Mouse (Mus musculus): Measurements from ENCODE around the gene C130050O18Rik. TPM values are rescaled to one million over a fixed set of nuclear protein-coding genes. Genes with fewer than 3 reads are reported as not detected.

The C130050O18Rik gene
- total and polyA plus RNA-seq, 2 experiments from 2014 or later, result 0.31 to 1.7 TPM

- DNase-seq (ENCODE audit: low spot score), result no peak
- Histone ChIP-seq H3K9ac (replicated peaks; ENCODE audit: low read depth, low read length) (no peak overlapping the region), H3K4me2 (ENCODE audit: low read depth, low read length) (no peak overlapping the region), H3K27me3 (ENCODE audit: control insufficient read depth, insufficient read depth, low read length) (no peaks in the 10 kb centered on the region), H3K27ac (ENCODE audit: low read depth) (no peak overlapping the region), H3K4me1 (ENCODE audit: control insufficient read depth, insufficient read depth) (peaks cover 6% of the 10 kb centered on the region; the same call in 1 of the 2 replicates), H3K36me3 (replicated peaks; ENCODE audit: control insufficient read depth, insufficient read depth, low read length) (no peaks in the 10 kb centered on the region), H3K4me3 (ENCODE audit: low read depth, low read length) (no peak overlapping the region), H3K9me3 (replicated peaks; ENCODE audit: control insufficient read depth, low read length) (no peaks in the 10 kb centered on the region)
- no peak for TF ChIP-seq EP300 (IDR thresholded peaks at IDR 0.05; ENCODE audit: low read depth)
- no peak for TF ChIP-seq CTCF (IDR thresholded peaks at IDR 0.05; ENCODE audit: low read depth)
- 49% methylated on average over 6 of the region's 6 CpGs for WGBS
- ATAC-seq (ENCODE audit: insufficient read depth, low read depth), result no peak
These were observed 42.9 kb downstream of the C130050O18Rik start for GRCm38 (mm10) chr5:139448025-139448424.

- 40% methylated on average over 5 of the region's 5 CpGs for WGBS
- Histone ChIP-seq H3K27ac (ENCODE audit: low read depth) (no peak overlapping the region), H3K4me1 (ENCODE audit: control insufficient read depth, insufficient read depth) (peaks cover 6% of the 10 kb centered on the region; the same call in 1 of the 2 replicates), H3K9me3 (replicated peaks; ENCODE audit: control insufficient read depth, low read length) (no peaks in the 10 kb centered on the region), H3K9ac (replicated peaks; ENCODE audit: low read depth, low read length) (no peak overlapping the region; the same call in 1 of the 2 replicates), H3K4me3 (ENCODE audit: low read depth, low read length) (no peak overlapping the region), H3K36me3 (replicated peaks; ENCODE audit: control insufficient read depth, insufficient read depth, low read length) (no peaks in the 10 kb centered on the region), H3K4me2 (ENCODE audit: low read depth, low read length) (no peak overlapping the region), H3K27me3 (ENCODE audit: control insufficient read depth, insufficient read depth, low read length) (no peaks in the 10 kb centered on the region)
- TF ChIP-seq EP300 (IDR thresholded peaks at IDR 0.05; ENCODE audit: low read depth) (no peak), CTCF (IDR thresholded peaks at IDR 0.05; ENCODE audit: low read depth) (no peak)
- peak; percentile 49; the same call in 1 of the 2 replicates for ATAC-seq (ENCODE audit: insufficient read depth, low read depth)
- DNase-seq (ENCODE audit: low spot score), result no peak
These were observed 44.2 kb downstream of the C130050O18Rik start for GRCm38 (mm10) chr5:139449161-139449791.

GRCm38 (mm10) chr5:139449926-139450325, 44.8 kb downstream of the C130050O18Rik start:
- TF ChIP-seq CTCF (IDR thresholded peaks at IDR 0.05; ENCODE audit: low read depth), result no peak
- TF ChIP-seq EP300 (IDR thresholded peaks at IDR 0.05; ENCODE audit: low read depth), result no peak
- no peak overlapping the region; the same call in 1 of the 2 replicates for H3K9ac ChIP-seq (replicated peaks; ENCODE audit: low read depth, low read length)
- no peaks in the 10 kb centered on the region for H3K9me3 ChIP-seq (replicated peaks; ENCODE audit: control insufficient read depth, low read length)
- no peaks in the 10 kb centered on the region for H3K36me3 ChIP-seq (replicated peaks; ENCODE audit: control insufficient read depth, insufficient read depth, low read length)
- no peak overlapping the region for H3K4me3 ChIP-seq (ENCODE audit: low read depth, low read length)
- 36% methylated on average over 4 of the region's 4 CpGs for WGBS
- DNase-seq (ENCODE audit: low spot score) (no peak), ATAC-seq (ENCODE audit: insufficient read depth, low read depth) (no peak)
- no peaks in the 10 kb centered on the region for H3K27me3 ChIP-seq (ENCODE audit: control insufficient read depth, insufficient read depth, low read length)
- H3K27ac ChIP-seq (ENCODE audit: low read depth), result 0 out of 2 replicates have a peak overlapping the region, but pooled peaks have one; percentile 31
- H3K4me2 ChIP-seq (ENCODE audit: low read depth, low read length), result no peak overlapping the region
- H3K4me1 ChIP-seq (ENCODE audit: control insufficient read depth, insufficient read depth), result peaks cover 6% of the 10 kb centered on the region; the same call in 1 of the 2 replicates

DNA sequence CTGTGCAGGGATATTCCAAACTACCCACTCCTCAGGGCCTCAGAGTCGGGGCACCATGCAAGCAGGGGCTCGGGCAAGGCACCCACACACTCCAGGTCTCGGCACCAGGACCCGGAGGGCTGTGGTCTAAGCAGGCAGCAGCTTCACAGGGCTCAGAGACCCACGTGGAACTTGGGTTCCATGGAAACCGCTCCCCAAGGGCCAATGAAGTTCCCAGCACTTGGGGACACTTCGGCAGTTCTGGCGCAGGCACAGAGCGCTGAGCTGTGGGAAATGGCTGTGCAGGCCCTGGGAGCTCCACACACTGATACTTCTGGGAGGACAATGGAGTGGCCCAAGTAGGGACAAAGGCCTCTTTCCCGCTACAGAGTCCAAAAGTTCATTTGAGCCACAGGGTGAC, 48.0 kb downstream of the C130050O18Rik start:
- Histone ChIP-seq H3K4me3 (ENCODE audit: low read depth, low read length) (no peak overlapping the region), H3K9ac (replicated peaks; ENCODE audit: low read depth, low read length) (no peak overlapping the region), H3K4me1 (ENCODE audit: control insufficient read depth, insufficient read depth) (peaks cover 6% of the 10 kb centered on the region; the same call in 1 of the 2 replicates), H3K36me3 (replicated peaks; ENCODE audit: control insufficient read depth, insufficient read depth, low read length) (no peaks in the 10 kb centered on the region), H3K9me3 (replicated peaks; ENCODE audit: control insufficient read depth, low read length) (no peaks in the 10 kb centered on the region), H3K4me2 (ENCODE audit: low read depth, low read length) (no peak overlapping the region), H3K27ac (ENCODE audit: low read depth) (no peak overlapping the region), H3K27me3 (ENCODE audit: control insufficient read depth, insufficient read depth, low read length) (no peaks in the 10 kb centered on the region)
- TF ChIP-seq CTCF (IDR thresholded peaks at IDR 0.05; ENCODE audit: low read depth), result no peak
- TF ChIP-seq EP300 (IDR thresholded peaks at IDR 0.05; ENCODE audit: low read depth), result no peak
- 87% methylated on average over 10 of the region's 10 CpGs for whole genome bisulfite sequencing
- no peak for DNase-seq (ENCODE audit: low spot score)
- ATAC-seq (ENCODE audit: insufficient read depth, low read depth), result no peak

GRCm38 (mm10) chr5:139455166-139455565, 50.1 kb downstream of the C130050O18Rik start:
- Histone ChIP-seq H3K27me3 (ENCODE audit: control insufficient read depth, insufficient read depth, low read length) (no peaks in the 10 kb centered on the region), H3K9me3 (replicated peaks; ENCODE audit: control insufficient read depth, low read length) (no peaks in the 10 kb centered on the region), H3K4me1 (ENCODE audit: control insufficient read depth, insufficient read depth) (0 out of 2 replicates have a peak, but pooled peaks cover 4% of the 10 kb centered on the region), H3K36me3 (replicated peaks; ENCODE audit: control insufficient read depth, insufficient read depth, low read length) (no peaks in the 10 kb centered on the region), H3K4me3 (ENCODE audit: low read depth, low read length) (no peak overlapping the region), H3K9ac (replicated peaks; ENCODE audit: low read depth, low read length) (no peak overlapping the region), H3K27ac (ENCODE audit: low read depth) (no peak overlapping the region), H3K4me2 (ENCODE audit: low read depth, low read length) (no peak overlapping the region)
- no peak for ATAC-seq (ENCODE audit: insufficient read depth, low read depth)
- no peak for TF ChIP-seq CTCF (IDR thresholded peaks at IDR 0.05; ENCODE audit: low read depth)
- no peak for TF ChIP-seq EP300 (IDR thresholded peaks at IDR 0.05; ENCODE audit: low read depth)
- 88% methylated on average over 12 of the region's 12 CpGs for WGBS
- no peak for DNase-seq (ENCODE audit: low spot score)

Measured in heart, postnatal 0 days (tissue).